Mouse (Mus musculus) intestine, postnatal 0 days (tissue): ENCODE data around the gene Pdzd2. TPM values are rescaled to one million over a fixed set of nuclear protein-coding genes. Genes with fewer than 3 reads are reported as not detected.

Experiments used
- ATAC-seq: fragments of 200-750 bp; cut with Nextera tagmentation; 2 replicates; pipeline ENCODE4 v1.8.0; 2017; ENCODE audit warnings: mild to moderate bottlenecking, moderate TSS enrichment, moderate library complexity
- H3K27ac ChIP-seq: fragments of 300-500 bp; sonication (generic); 2 replicates; pipeline ENCODE4 v1.5.1; 2014; ENCODE audit warnings: mild to moderate bottlenecking, low read depth, low read length, moderate library complexity
- H3K27me3 ChIP-seq: fragments of 300-500 bp; sonication (generic); replicated peaks from 2 replicates; pipeline ENCODE4 v1.6.1; 2014; ENCODE audit warnings: low read length, mixed read lengths; ENCODE audit not compliant: control insufficient read depth, insufficient read depth
- H3K36me3 ChIP-seq: fragments of 300-500 bp; sonication (generic); 2 replicates; pipeline ENCODE4 v1.6.1; 2014; ENCODE audit warnings: mild to moderate bottlenecking, moderate library complexity; ENCODE audit not compliant: control insufficient read depth, insufficient read depth
- H3K4me1 ChIP-seq: fragments of 300-500 bp; sonication (generic); replicated peaks from 2 replicates; pipeline ENCODE4 v1.6.1; 2014; ENCODE audit warnings: antibody characterized with exemption, low read length, mixed read lengths; ENCODE audit not compliant: control insufficient read depth, insufficient read depth
- H3K4me2 ChIP-seq: fragments of 300-500 bp; sonication (generic); replicated peaks from 2 replicates; pipeline ENCODE4 v1.6.1; 2014; ENCODE audit warnings: low read depth, mild to moderate bottlenecking, moderate library complexity
- H3K4me3 ChIP-seq: fragments of 300-500 bp; sonication (generic); 2 replicates; pipeline ENCODE4 v1.5.1; 2014; ENCODE audit warnings: low read depth, low read length
- H3K9ac ChIP-seq: fragments of 300-500 bp; sonication (generic); 2 replicates; pipeline ENCODE4 v1.6.1; 2014; ENCODE audit warnings: mild to moderate bottlenecking, low read depth, low read length
- H3K9me3 ChIP-seq: fragments of 300-500 bp; sonication (generic); 2 replicates; pipeline ENCODE4 v1.6.1; 2016; ENCODE audit warnings: mixed run types; ENCODE audit not compliant: control insufficient read depth
- CTCF ChIP-seq: sonication (generic); IDR thresholded peaks from 2 replicates; pipeline ENCODE4 v1.5.1; 2016; ENCODE audit warnings: low read depth, mild to moderate bottlenecking, control low read depth, antibody characterized with exemption, moderate library complexity
- WGBS: fragments of 180-500 bp; shearing (Covaris S2); extraction: QIAGEN DNeasy Blood & Tissue Kit; methylation state at CpG from one replicate; pipeline ENCODE4 v1.1.7; 2014; 5-methylcytosine and 5-hydroxymethylcytosine counted together
- polyA plus RNA-seq: library from polyadenylated mRNA; unstranded; fragments of >200 nt; fragmentation: Nextera tagmentation; extraction: Ambion mirVana; gene quantifications from 2 replicates; pipeline ENCODE4 v1.2.1, GENCODE M21; 2015

Gene Pdzd2
- polyA plus RNA-seq, 1 experiment from 2014 or later = 10.1 TPM

- TF ChIP-seq CTCF = no peak
- Histone ChIP-seq H3K9ac (no peak overlapping the region), H3K4me2 (no peak overlapping the region), H3K4me3 (no peak overlapping the region), H3K27me3 (no peaks in the 10 kb centered on the region), H3K36me3 (peaks cover 37% of the 10 kb centered on the region), H3K4me1 (no peaks in the 10 kb centered on the region; the same call in 1 of the 2 replicates), H3K27ac (no peak overlapping the region), H3K9me3 (no peaks in the 10 kb centered on the region)
- WGBS = 82% methylated on average over 5 of the region's 5 CpGs
- ATAC-seq = no peak
Measured at GRCm38 (mm10) chr15:12358384-12358783, 381.3 kb downstream of the Pdzd2 start.

GRCm38 (mm10) chr15:12357459-12357858 lies 382.3 kb downstream of the Pdzd2 start:
- Histone ChIP-seq H3K9ac (no peak overlapping the region), H3K27me3 (no peaks in the 10 kb centered on the region), H3K4me3 (no peak overlapping the region), H3K4me1 (no peaks in the 10 kb centered on the region; the same call in 1 of the 2 replicates), H3K27ac (no peak overlapping the region), H3K36me3 (peaks cover 37% of the 10 kb centered on the region), H3K4me2 (no peak overlapping the region), H3K9me3 (no peaks in the 10 kb centered on the region)
- ATAC-seq = peak; percentile 58
- no peak for TF ChIP-seq CTCF

GRCm38 (mm10) chr15:12355907-12356306 lies 383.8 kb downstream of the Pdzd2 start:
- Histone ChIP-seq H3K9ac (no peak overlapping the region), H3K27me3 (no peaks in the 10 kb centered on the region), H3K27ac (peak overlapping the region; percentile 57; the same call in 1 of the 2 replicates), H3K4me2 (no peak overlapping the region), H3K36me3 (peaks cover 40% of the 10 kb centered on the region), H3K4me1 (no peaks in the 10 kb centered on the region; the same call in 1 of the 2 replicates), H3K4me3 (no peak overlapping the region), H3K9me3 (no peaks in the 10 kb centered on the region)
- no peak for TF ChIP-seq CTCF
- ATAC-seq = no peak
- 65% methylated on average over 7 of the region's 7 CpGs for WGBS

- Histone ChIP-seq H3K27ac (peak overlapping the region; percentile 57; the same call in 1 of the 2 replicates), H3K36me3 (peaks cover 33% of the 10 kb centered on the region)
- TF ChIP-seq CTCF = no peak
Measured at GRCm38 (mm10) chr15:12355261-12355660, 384.5 kb downstream of the Pdzd2 start.

GRCm38 (mm10) chr15:12354281-12354810 lies 385.4 kb downstream of the Pdzd2 start:
- no peak overlapping the region for H3K4me3 ChIP-seq
- no peak for ATAC-seq
- no peak overlapping the region for H3K4me2 ChIP-seq
- WGBS = 85% methylated on average over 2 of the region's 2 CpGs
- H3K9me3 ChIP-seq = no peaks in the 10 kb centered on the region
- no peak overlapping the region for H3K27ac ChIP-seq
- peaks cover 42% of the 10 kb centered on the region for H3K36me3 ChIP-seq
- peak; percentile 46 for TF ChIP-seq CTCF
- no peaks in the 10 kb centered on the region; the same call in 1 of the 2 replicates for H3K4me1 ChIP-seq
- no peak overlapping the region for H3K9ac ChIP-seq
- no peaks in the 10 kb centered on the region for H3K27me3 ChIP-seq

More at GRCm38 (mm10) chr15:12355261-12355660, 384.5 kb downstream of the Pdzd2 start:
- Histone ChIP-seq H3K9ac (no peak overlapping the region), H3K4me2 (no peak overlapping the region), H3K4me1 (no peaks in the 10 kb centered on the region; the same call in 1 of the 2 replicates), H3K27me3 (no peaks in the 10 kb centered on the region), H3K9me3 (no peaks in the 10 kb centered on the region), H3K4me3 (no peak overlapping the region)
- no peak for ATAC-seq
- 70% methylated on average over 6 of the region's 6 CpGs for WGBS

GRCm38 (mm10) chr15:12351470-12351869 lies 388.3 kb downstream of the Pdzd2 start:
- H3K27me3 ChIP-seq = no peaks in the 10 kb centered on the region
- 95% methylated on average over 7 of the region's 7 CpGs for WGBS
- H3K36me3 ChIP-seq = peaks cover 50% of the 10 kb centered on the region
- H3K27ac ChIP-seq = no peak overlapping the region
- no peak for ATAC-seq
- no peaks in the 10 kb centered on the region for H3K9me3 ChIP-seq
- H3K9ac ChIP-seq = no peak overlapping the region
- no peak overlapping the region for H3K4me2 ChIP-seq
- no peak overlapping the region for H3K4me3 ChIP-seq
- H3K4me1 ChIP-seq = no peaks in the 10 kb centered on the region
- no peak for TF ChIP-seq CTCF

- Histone ChIP-seq H3K36me3 (peaks cover 53% of the 10 kb centered on the region), H3K9ac (no peak overlapping the region), H3K4me3 (no peak overlapping the region), H3K4me1 (no peaks in the 10 kb centered on the region), H3K27me3 (no peaks in the 10 kb centered on the region), H3K27ac (no peak overlapping the region), H3K4me2 (no peak overlapping the region), H3K9me3 (no peaks in the 10 kb centered on the region)
- ATAC-seq = no peak
- 82% methylated on average over 5 of the region's 5 CpGs for WGBS
- no peak for TF ChIP-seq CTCF
Measured at GRCm38 (mm10) chr15:12349840-12350239, 389.9 kb downstream of the Pdzd2 start.
